Comparison of ENCODE assay signal across 7 mouse cellular contexts in the genomic region with DNA sequence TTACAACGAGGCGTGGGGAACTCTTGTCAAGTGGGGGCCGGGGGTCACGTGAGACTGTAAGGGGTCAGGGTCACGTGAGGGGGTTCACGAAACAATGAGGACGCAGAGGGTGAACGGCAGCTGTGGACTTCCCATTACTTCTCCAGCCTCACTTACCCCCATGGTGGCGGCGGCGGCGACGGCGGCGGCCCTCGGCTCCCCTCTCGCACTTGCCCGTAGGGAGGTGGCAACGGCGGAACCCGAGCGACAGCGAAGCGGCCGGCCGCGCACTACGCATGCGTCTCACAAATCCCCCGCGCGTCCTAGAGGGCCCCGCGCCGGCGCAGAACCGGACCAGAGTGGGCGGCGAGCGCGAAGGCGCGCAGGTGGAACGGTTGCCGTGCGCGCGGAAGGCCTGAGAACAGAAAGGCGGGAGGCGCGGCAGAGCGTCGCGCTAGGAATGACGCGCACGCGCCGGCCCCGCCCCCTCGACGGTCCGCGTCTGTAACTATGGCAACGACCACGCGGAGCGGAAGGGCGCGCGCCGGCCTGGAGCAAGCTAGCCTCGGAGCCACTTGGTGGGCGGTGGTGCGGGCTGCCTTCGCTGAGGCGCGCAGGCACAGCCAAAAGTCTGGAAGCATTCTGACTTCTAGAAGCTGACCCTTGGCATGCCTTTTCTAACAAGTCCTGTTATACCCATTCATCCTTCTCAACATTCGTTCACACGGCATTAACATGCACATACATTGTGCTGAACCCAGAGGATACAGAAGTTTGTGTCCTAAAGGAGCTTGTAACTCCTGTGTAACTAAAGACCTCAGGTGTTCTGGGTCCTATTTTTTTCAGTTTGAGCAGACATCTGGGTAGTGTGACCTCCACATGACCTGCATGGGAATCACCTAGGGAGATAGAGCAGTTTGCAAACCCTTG. TPM values are rescaled to one million over a fixed set of nuclear protein-coding genes. Genes with fewer than 3 reads are reported as not detected.
DNase-seq lines count a peak whose midpoint lies in the region; ATAC-seq lines count a peak whose summit lies in the region.

A gene (minus strand): TSS at position 402 of the 909 bp plus-strand sequence.

- H3K4me1 ChIP-seq in embryonic facial prominence, embryonic 11.5 days (ENCODE audit: control insufficient read depth, insufficient read depth, low read length) = no peaks in the 10 kb centered on the region; the same call in 1 of the 2 replicates
- H3K4me1 ChIP-seq in limb, embryonic 11.5 days (ENCODE audit: control insufficient read depth, insufficient read depth, low read length) = peaks cover 7% of the 10 kb centered on the region; the same call in 1 of the 2 replicates
- peaks cover 8% of the 10 kb centered on the region; the same call in 1 of the 2 replicates for H3K4me1 ChIP-seq in midbrain, embryonic 14.5 days (ENCODE audit: control insufficient read depth, insufficient read depth, low read length)

- under 1% methylated on average over 80 of the region's 80 CpGs for WGBS in embryonic facial prominence, embryonic 11.5 days
- WGBS in limb, embryonic 11.5 days = under 1% methylated on average over 76 of the region's 80 CpGs
- WGBS in midbrain, embryonic 14.5 days = under 1% methylated on average over 80 of the region's 80 CpGs

- peak within 1 kb of the TSS; percentile 70 for H3K27ac ChIP-seq in embryonic facial prominence, embryonic 11.5 days (replicated peaks; ENCODE audit: low read depth, low read length)
- H3K27ac ChIP-seq in limb, embryonic 11.5 days (replicated peaks; ENCODE audit: low read depth, low read length) = peak within 1 kb of the TSS; percentile 76
- peak within 1 kb of the TSS; percentile 78 for H3K27ac ChIP-seq in midbrain, embryonic 14.5 days (replicated peaks; ENCODE audit: low read depth, low read length)

- no peaks in the 10 kb centered on the region for H3K27me3 ChIP-seq in embryonic facial prominence, embryonic 11.5 days (ENCODE audit: control insufficient read depth, insufficient read depth, low read length)
- no peaks in the 10 kb centered on the region for H3K27me3 ChIP-seq in limb, embryonic 11.5 days (ENCODE audit: control insufficient read depth, insufficient read depth, low read length)
- H3K27me3 ChIP-seq in midbrain, embryonic 14.5 days (ENCODE audit: control insufficient read depth, insufficient read depth, low read length) = no peaks in the 10 kb centered on the region

- no peaks in the 10 kb centered on the region for H3K36me3 ChIP-seq in embryonic facial prominence, embryonic 11.5 days (replicated peaks; ENCODE audit: control insufficient read depth, insufficient read depth, low read depth, low read length)
- no peaks in the 10 kb centered on the region; the same call in 1 of the 2 replicates for H3K36me3 ChIP-seq in limb, embryonic 11.5 days (ENCODE audit: control insufficient read depth, insufficient read depth, low read length)
- H3K36me3 ChIP-seq in midbrain, embryonic 14.5 days (ENCODE audit: control insufficient read depth, insufficient read depth, low read length) = 0 out of 2 replicates have a peak, but pooled peaks cover 6% of the 10 kb centered on the region

- peak within 1 kb of the TSS; percentile 86 for H3K9ac ChIP-seq in embryonic facial prominence, embryonic 11.5 days (replicated peaks; ENCODE audit: low read length)
- peak within 1 kb of the TSS; percentile 71 for H3K9ac ChIP-seq in limb, embryonic 11.5 days (ENCODE audit: low read length)
- H3K9ac ChIP-seq in midbrain, embryonic 14.5 days (replicated peaks; ENCODE audit: low read length) = peak within 1 kb of the TSS; percentile 69

- H3K4me2 ChIP-seq in embryonic facial prominence, embryonic 11.5 days (ENCODE audit: low read depth, low read length) = peak within 1 kb of the TSS; percentile 90
- H3K4me2 ChIP-seq in limb, embryonic 11.5 days (ENCODE audit: low read depth, severe bottlenecking) = peak within 1 kb of the TSS; percentile 97
- H3K4me2 ChIP-seq in midbrain, embryonic 14.5 days (ENCODE audit: low read length) = peak within 1 kb of the TSS; percentile 92

- peak within 1 kb of the TSS; percentile 75 for H3K4me3 ChIP-seq in embryonic facial prominence, embryonic 11.5 days (ENCODE audit: low read depth, low read length)
- H3K4me3 ChIP-seq in limb, embryonic 11.5 days (ENCODE audit: low read depth, low read length) = peak within 1 kb of the TSS; percentile 72
- peak within 1 kb of the TSS; percentile 62 for H3K4me3 ChIP-seq in midbrain, embryonic 14.5 days (replicated peaks; ENCODE audit: low read depth, low read length)

- DNase-seq in adrenal gland, postnatal 14 days = peak; percentile 96
- DNase-seq in embryonic facial prominence, embryonic 11.5 days (ENCODE audit: low spot score) = peak; percentile 96
- DNase-seq in heart, adult 11 months = peak; percentile 99
- peak; percentile 94 for DNase-seq in kidney, adult 18-20 months
- peak; percentile 97 for DNase-seq in limb, embryonic 11.5 days (ENCODE audit: low spot score)
- DNase-seq in midbrain, embryonic 14.5 days = peak; percentile 99
- peak; percentile 91 to 94 for DNase-seq in spleen, adult 18-20 months

- peak; percentile 93 for ATAC-seq in embryonic facial prominence, embryonic 11.5 days (replicated peaks; ENCODE audit: insufficient number of reproducible peaks, low FRiP score, low TSS enrichment, low read depth)
- peak; percentile 93 for ATAC-seq in limb, embryonic 11.5 days (ENCODE audit: insufficient number of reproducible peaks, low FRiP score, low TSS enrichment, low read depth)
- ATAC-seq in midbrain, embryonic 14.5 days (ENCODE audit: low FRiP score, low TSS enrichment) = peak; percentile 94

- no peaks in the 10 kb centered on the region for H3K9me3 ChIP-seq in embryonic facial prominence, embryonic 11.5 days (replicated peaks; ENCODE audit: control insufficient read depth, low read length)
- no peaks in the 10 kb centered on the region for H3K9me3 ChIP-seq in limb, embryonic 11.5 days (ENCODE audit: control insufficient read depth, low read length)
- H3K9me3 ChIP-seq in midbrain, embryonic 14.5 days (ENCODE audit: control insufficient read depth, low read length) = no peaks in the 10 kb centered on the region

RNA-seq across cellular contexts. Expression of the gene that starts here (rescaled TPM):
- total RNA-seq in adrenal gland, postnatal 14 days (2021) = 27.9 and 30.6 TPM in 2 replicates
- polyA plus RNA-seq in embryonic facial prominence, embryonic 11.5 days (2014; fragmentation: Nextera tagmentation; extraction: Ambion mirVana) = 82.9 and 88.0 TPM in 2 replicates
- polyA plus RNA-seq in limb, embryonic 11.5 days (2014; fragmentation: Nextera tagmentation; extraction: Ambion mirVana) = 83.9 and 85.1 TPM in 2 replicates
- 68.6 and 77.8 TPM in 2 replicates for polyA plus RNA-seq in midbrain, embryonic 14.5 days (2014; fragmentation: Nextera tagmentation; extraction: Ambion mirVana)

Comparison
In these comparisons a context has a peak if more than half of its experiments do, and no peak if none do; other contexts are left out.
1. Peak in every context shown above with its lines: DNase-seq, ATAC-seq, H3K4me3 ChIP-seq and H3K27ac ChIP-seq.